Comparison of ENCODE assay signal across 8 mouse cellular contexts in the genomic region with DNA sequence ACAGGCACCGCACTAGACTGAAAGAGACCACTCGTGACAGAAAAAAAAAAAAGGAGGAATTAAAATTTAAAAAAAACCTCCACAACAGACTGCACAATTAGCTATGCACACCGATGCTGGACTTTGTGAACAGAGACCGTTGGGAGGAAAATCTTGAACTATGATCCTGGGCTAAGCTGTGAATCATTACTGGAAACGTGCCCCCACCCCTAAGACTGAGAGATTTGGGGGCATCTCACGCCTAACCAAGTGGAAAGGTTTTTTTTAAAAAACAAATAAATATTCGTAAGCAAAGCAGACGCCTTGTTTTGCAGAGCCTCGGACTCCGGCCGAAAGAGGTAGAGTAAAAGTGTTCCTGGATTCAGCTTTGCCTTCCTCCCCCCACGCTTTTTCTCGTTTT. TPM values are rescaled to one million over a fixed set of nuclear protein-coding genes. Genes with fewer than 3 reads are reported as not detected.
DNase-seq lines count a peak whose midpoint lies in the region; ATAC-seq lines count a peak whose summit lies in the region.

No protein-coding gene starts in this region.

- peaks cover 61% of the 10 kb centered on the region for H3K4me1 ChIP-seq in megakaryocyte, embryonic 14.5 days
- H3K4me1 ChIP-seq in forebrain, embryonic 14.5 days (ENCODE audit: control insufficient read depth, insufficient read depth, low read length), result peaks cover 14% of the 10 kb centered on the region
- peaks cover 32% of the 10 kb centered on the region for H3K4me1 ChIP-seq in limb, embryonic 13.5 days
- H3K4me1 ChIP-seq in stomach, embryonic 14.5 days (ENCODE audit: control insufficient read depth, insufficient read depth, low read length), result peaks cover 2% of the 10 kb centered on the region; the same call in 1 of the 2 replicates

- H3K36me3 ChIP-seq in megakaryocyte, embryonic 14.5 days (replicated peaks; ENCODE audit: low read length), result no peaks in the 10 kb centered on the region
- no peaks in the 10 kb centered on the region for H3K36me3 ChIP-seq in forebrain, embryonic 14.5 days (ENCODE audit: control insufficient read depth, insufficient read depth, low read length)
- no peaks in the 10 kb centered on the region for H3K36me3 ChIP-seq in limb, embryonic 13.5 days
- H3K36me3 ChIP-seq in stomach, embryonic 14.5 days (ENCODE audit: control insufficient read depth, insufficient read depth, low read length), result no peaks in the 10 kb centered on the region

- H3K4me2 ChIP-seq in forebrain, embryonic 14.5 days (ENCODE audit: low read length), result peak overlapping the region; percentile 95
- peak overlapping the region; percentile 89 for H3K4me2 ChIP-seq in limb, embryonic 13.5 days (replicated peaks)
- H3K4me2 ChIP-seq in stomach, embryonic 14.5 days (replicated peaks; ENCODE audit: low read depth, low read length), result peak overlapping the region; percentile 83

- DNase-seq in forebrain, embryonic 14.5 days (ENCODE audit: low spot score), result no peak
- DNase-seq in embryo, embryonic 10.5 days (ENCODE audit: low spot score), result no peak
- no peak for DNase-seq in left cerebral cortex, postnatal 36 days (ENCODE audit: low spot score in 2 of 2)
- DNase-seq in left cerebral cortex, postnatal 4 days, result no peak

- H3K4me3 ChIP-seq in megakaryocyte, embryonic 14.5 days (replicated peaks), result peak overlapping the region; percentile 92
- peak overlapping the region; percentile 60 for H3K4me3 ChIP-seq in forebrain, embryonic 14.5 days (ENCODE audit: low read depth, low read length)
- H3K4me3 ChIP-seq in limb, embryonic 13.5 days, result peak overlapping the region; percentile 59
- peak overlapping the region; percentile 54 for H3K4me3 ChIP-seq in stomach, embryonic 14.5 days (ENCODE audit: low read depth, low read length)

- intact Hi-C loops in left cerebral cortex, postnatal 36 days (cut with DNase I), result loop anchor here (5.0 kb wide), 1 partner anchor 1454 kb away; no protein-coding TSS in a partner anchor
- intact Hi-C loops in left cerebral cortex, postnatal 4 days (cut with DNase I), result no loop called here

- WGBS in forebrain, embryonic 14.5 days, result under 1% methylated on average over 13 of the region's 13 CpGs
- under 1% methylated on average over 13 of the region's 13 CpGs for WGBS in limb, embryonic 13.5 days
- WGBS in stomach, embryonic 14.5 days, result 2% methylated on average over 13 of the region's 13 CpGs

- peaks cover 25% of the 10 kb centered on the region for H3K9me3 ChIP-seq in megakaryocyte, embryonic 14.5 days
- H3K9me3 ChIP-seq in forebrain, embryonic 14.5 days (replicated peaks; ENCODE audit: control insufficient read depth, low read length), result no peaks in the 10 kb centered on the region
- H3K9me3 ChIP-seq in limb, embryonic 13.5 days, result no peaks in the 10 kb centered on the region
- no peaks in the 10 kb centered on the region for H3K9me3 ChIP-seq in stomach, embryonic 14.5 days (ENCODE audit: control insufficient read depth, low read depth, low read length)

- ATAC-seq in megakaryocyte, adult 5-6 weeks (ENCODE audit: poor library complexity, severe bottlenecking), result no peak
- ATAC-seq in forebrain, embryonic 14.5 days, result 0 out of 2 replicates have a peak, but pooled peaks have one; percentile 1
- ATAC-seq in limb, embryonic 13.5 days (ENCODE audit: low FRiP score, low read depth), result no peak
- ATAC-seq in stomach, embryonic 14.5 days (ENCODE audit: insufficient number of reproducible peaks, insufficient read depth, low FRiP score, low read depth), result no peak

- H3K27ac ChIP-seq in forebrain, embryonic 14.5 days (ENCODE audit: low read depth, low read length), result peak overlapping the region; percentile 49; the same call in 1 of the 2 replicates
- H3K27ac ChIP-seq in limb, embryonic 13.5 days, result no peak overlapping the region
- no peak overlapping the region for H3K27ac ChIP-seq in stomach, embryonic 14.5 days (ENCODE audit: low read length)

- peaks cover 61% of the 10 kb centered on the region for H3K27me3 ChIP-seq in megakaryocyte, embryonic 14.5 days (replicated peaks)
- H3K27me3 ChIP-seq in forebrain, embryonic 14.5 days (replicated peaks; ENCODE audit: control insufficient read depth, insufficient read depth, low read length), result peaks cover 3% of the 10 kb centered on the region; the same call in 1 of the 2 replicates
- H3K27me3 ChIP-seq in limb, embryonic 13.5 days, result peaks cover 47% of the 10 kb centered on the region
- peaks cover 17% of the 10 kb centered on the region; the same call in 1 of the 2 replicates for H3K27me3 ChIP-seq in stomach, embryonic 14.5 days (ENCODE audit: control insufficient read depth, insufficient read depth, low read length)

- peak overlapping the region; percentile 53 for H3K9ac ChIP-seq in forebrain, embryonic 14.5 days (ENCODE audit: low read length)
- peak overlapping the region; percentile 61 for H3K9ac ChIP-seq in limb, embryonic 13.5 days
- no peak overlapping the region for H3K9ac ChIP-seq in stomach, embryonic 14.5 days (replicated peaks; ENCODE audit: low read depth, low read length)

RNA-seq across cellular contexts. Expression of a gene that starts 0.4 kb away (rescaled TPM):
- 0.03 and 0.14 TPM in 2 replicates for polyA plus RNA-seq in megakaryocyte, embryonic 14.5 days (2012; ENCODE audit: insufficient read depth, low replicate concordance)
- total RNA-seq in megakaryocyte, adult 5-6 weeks (2015), result not detected in 2 replicates
- 0.08 TPM in 1 of 2 replicates, not detected in the other for total RNA-seq in megakaryocyte, adult 5-6 weeks (2017)
- polyA plus RNA-seq in forebrain, embryonic 14.5 days (2014; fragmentation: Nextera tagmentation; extraction: Ambion mirVana), result 8.9 and 12.1 TPM in 2 replicates
- 8.6 and 8.9 TPM in 2 replicates for polyA plus RNA-seq in limb, embryonic 13.5 days (2015; fragmentation: Nextera tagmentation; extraction: Ambion mirVana)
- 9.8 and 10.1 TPM in 2 replicates for polyA plus RNA-seq in stomach, embryonic 14.5 days (2014; fragmentation: Nextera tagmentation; extraction: Ambion mirVana)
- total RNA-seq in left cerebral cortex, postnatal 36 days (2021), result 10 to 100 TPM; 30.3 to 39.0 TPM
- total RNA-seq in left cerebral cortex, postnatal 4 days (2021), result 10 to 100 TPM; 57.5 to 61.8 TPM
